Mouse (Mus musculus): ENCODE measurements at regions not wholly inside any gene's neighbourhood (a gene's known extent, or its start where the extent isn't known, plus 50 kb on each side); places are given as distances from the start of the nearest gene placed in this dataset.

DNA sequence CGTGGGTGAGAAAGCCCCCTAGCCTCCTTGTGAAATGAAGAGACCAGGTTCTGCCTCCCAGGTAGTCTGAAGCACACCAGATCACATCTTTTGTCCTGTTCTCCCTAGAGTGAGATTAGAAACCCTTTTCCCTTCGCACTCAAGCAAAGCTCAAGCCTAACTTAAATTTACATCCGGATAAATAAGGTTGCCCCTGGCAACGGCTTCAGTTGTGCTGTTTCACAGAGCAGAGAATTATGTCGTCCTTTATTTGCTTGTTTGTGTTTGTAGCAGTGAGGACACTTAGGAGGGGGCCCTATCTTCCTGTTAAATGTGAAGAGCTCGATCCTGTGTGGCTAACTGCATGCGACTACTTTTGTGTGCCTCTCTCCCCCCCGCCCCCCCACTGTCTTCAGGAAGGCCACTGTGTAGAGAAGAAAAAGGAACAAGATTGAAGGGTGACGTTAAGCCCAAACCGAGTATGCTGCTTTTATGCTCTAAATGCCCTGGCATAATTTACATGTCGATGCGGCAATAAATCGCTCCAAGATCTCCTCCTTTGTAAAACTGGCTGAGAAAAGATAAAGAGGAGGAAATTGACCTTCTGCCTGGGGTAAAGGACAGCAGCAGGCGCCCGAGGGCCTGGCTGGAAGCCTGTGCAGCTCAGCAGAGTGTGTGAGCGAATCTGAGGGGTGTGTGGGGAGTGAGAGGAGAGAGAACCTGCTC lies 439.9 kb downstream of the Prdm2 start:
- DNase-seq: peak; percentile 79

DNA sequence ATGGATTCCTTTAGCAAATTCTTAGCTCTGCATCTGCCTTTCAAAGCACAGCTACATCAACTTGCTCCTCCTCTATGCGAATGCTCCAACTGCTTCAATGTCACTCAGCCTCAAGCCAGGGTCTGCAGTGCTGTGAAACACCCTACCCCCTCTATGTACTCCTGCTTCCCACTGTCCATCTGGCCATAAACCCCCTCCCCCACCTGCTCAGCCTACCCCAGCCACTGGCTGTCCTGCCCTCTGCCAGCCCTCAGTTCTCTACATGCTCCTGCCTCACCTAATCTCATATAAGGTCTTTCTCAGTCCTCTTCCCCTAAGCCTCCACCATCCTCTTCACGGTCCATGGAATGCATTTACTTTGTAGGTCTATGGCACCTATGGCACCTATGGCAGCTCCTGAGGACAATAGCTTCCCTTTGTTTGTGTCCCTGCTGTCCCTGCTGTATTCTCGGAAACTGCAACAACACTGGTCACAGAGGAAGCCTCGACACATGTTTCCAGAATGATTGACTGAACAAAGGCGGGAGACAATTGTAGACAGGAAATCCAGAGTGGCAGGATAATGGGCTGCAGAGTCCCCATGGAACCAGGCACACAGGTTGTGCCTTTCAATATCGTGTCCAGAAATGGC lies 441.2 kb downstream of the Prdm2 start:
- no peak for DNase-seq

DNA sequence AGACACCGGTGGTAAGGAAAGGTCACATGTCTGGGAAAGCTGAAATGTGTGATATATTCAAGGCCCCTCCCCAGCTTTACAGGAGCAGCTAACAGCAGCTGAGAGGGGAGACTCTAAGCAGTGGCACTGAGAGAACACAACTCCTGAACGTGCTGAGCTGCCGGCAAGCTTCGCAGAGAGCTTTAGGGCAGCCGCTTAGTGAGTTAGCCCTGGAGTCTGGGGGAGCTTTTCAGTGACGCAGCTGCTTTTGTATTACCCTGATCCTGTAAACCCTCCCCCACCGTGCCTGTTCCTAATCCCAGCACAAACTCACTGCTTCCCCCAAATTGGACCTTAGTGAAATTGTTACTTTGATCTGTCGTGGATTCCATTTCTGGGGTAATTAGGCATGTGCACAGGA lies 442.6 kb downstream of the Prdm2 start:
- DNase-seq: no peak

DNA sequence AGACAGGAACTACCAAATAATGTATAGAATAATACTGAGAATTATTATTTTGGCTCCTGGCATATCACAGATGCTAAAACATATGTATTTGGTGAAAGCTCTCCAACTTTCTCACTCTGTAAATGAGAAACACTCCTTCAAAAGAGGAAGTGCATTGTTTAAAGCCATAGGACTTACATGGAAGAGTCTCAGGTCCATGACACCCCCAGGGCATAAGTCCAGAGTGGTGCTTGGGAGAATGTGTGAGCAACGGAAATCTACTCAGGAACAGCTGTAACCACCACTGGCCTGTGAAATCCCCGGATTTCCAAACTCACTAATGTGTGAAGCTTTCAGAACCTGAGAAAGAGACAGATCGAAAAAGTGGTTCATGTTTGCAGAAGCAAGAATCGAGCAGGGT lies 445.1 kb downstream of the Prdm2 start:
- no peak for DNase-seq

DNA sequence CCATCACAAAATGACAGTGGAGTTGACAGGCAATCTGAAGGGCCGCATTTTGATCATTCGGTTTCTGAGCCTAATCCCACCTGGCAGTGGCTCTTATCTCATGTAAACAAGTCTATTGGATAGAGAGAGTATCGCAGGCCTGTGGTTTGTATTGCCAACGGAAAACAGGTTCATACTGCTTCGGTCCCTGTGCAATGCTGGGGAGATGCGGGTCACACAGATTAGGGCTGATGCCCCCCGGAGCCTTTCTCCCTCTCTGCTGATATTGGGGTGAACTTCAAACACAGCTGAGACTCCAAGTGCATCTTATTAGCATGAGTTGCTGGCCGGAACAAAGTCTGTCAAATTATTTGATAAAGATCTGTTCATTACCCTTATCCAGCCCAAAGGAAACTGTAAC lies 451.2 kb downstream of the Prdm2 start:
- DNase-seq: no peak

DNA sequence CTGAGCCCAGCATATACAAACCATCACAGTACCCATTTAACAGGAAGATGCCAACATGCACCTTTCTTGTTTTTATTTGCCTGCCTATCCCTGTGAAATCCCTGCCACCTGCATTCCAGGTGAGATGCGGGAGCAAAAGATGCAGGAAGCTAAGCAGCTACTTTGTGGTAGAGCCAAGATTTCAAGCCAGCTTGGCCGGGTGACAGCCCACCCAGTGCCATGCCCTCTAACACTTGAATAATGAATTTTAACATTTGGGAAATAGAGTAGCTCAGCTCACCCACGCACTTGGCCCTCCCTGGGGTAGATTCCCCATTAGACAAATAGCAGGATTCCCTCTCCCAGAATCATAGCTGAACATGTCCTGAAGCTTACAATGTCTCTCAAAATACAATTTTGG lies 454.7 kb downstream of the Prdm2 start:
- peak; percentile 47 for DNase-seq

DNA sequence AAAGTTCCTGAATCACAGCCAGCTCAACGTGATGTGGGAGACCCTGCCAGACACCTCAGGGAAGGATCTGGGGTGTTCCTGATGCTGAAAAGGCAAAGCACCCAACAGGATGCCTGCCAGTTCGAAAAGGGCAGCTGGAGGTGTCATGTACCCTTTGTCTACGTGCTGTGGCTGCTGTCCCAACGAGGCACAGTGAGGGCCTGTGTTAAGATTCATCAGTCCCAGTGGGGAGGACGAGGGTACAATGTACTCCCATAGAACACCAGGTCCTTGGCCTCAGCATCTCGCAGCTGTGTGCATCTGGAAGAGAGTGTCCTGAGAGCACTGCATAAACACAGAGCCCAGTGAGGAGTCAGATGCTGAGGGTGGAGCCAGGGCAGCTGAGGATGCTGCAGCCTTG lies 456.5 kb downstream of the Prdm2 start:
- DNase-seq: peak; percentile 24

DNA sequence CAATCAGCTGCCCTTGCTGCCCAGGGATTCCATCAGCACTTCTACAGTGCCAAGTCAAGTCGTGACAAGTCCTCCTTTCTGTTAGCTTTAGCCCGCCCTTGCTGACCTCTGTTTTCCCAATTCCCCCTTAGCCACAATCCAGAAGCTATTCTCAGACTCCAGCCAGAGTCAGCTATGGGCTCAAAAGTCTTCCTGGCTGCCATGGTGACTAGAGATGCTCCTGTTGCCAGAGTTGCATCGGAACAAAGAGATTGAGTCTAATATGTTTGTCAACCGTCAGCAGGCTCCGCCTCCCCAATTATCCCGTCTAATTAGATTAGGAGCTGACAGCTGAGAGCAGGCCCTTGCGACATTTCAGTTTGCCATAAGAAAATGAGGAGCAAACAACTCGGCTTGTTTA lies 462.9 kb downstream of the Prdm2 start:
- DNase-seq: no peak

DNA sequence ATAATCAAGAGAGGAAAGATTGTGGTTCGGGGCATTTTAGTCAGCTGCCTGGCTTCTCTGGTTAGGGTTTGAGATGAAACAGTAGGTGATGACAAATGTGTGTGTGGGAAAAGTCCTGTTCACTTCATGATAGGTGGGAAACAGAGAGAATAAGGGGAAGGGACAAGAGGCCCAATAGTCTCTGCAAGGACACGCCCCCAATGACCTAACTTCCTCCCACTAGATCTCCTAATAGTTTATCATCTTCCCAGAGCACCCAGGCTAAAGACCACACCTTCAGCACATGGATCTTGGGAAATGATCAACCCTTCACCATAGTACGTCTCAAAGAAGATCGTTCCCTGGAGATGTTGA lies 484.3 kb upstream of the Kazn start:
- no peak for DNase-seq

DNA sequence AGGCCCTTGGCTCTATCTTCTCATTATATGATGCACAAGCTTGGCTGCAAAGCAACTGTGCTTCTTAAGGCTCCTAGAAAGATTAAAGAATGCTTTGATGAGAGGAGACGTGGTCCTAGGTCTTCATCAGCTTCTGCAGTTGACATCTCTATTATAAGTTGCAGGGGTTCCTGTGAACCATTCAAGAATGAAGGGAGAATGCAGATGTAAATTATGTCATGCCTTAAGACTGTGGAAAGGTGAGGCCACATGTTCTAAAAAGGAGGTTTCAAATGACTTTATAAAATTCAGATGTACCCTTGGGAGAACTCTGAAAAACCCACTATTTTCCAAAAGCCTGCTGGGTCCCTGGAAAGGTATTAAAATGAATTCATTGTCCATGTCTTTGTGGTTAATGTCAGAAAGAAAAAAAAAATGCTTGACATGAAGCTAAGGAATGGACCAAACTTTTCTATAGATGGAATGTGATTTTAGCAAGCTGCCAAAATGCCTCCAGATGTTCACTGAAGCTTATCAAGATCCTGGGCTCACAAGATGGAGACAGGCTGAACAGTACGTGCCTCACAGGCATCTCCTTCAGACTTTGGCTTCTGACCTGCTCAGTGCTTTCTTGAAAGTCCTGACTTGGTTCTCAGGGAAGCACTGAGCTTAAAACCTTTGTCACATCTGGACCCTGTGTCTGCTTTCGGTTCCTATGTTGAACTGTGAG lies 483.8 kb upstream of the Kazn start:
- no peak for DNase-seq

DNA sequence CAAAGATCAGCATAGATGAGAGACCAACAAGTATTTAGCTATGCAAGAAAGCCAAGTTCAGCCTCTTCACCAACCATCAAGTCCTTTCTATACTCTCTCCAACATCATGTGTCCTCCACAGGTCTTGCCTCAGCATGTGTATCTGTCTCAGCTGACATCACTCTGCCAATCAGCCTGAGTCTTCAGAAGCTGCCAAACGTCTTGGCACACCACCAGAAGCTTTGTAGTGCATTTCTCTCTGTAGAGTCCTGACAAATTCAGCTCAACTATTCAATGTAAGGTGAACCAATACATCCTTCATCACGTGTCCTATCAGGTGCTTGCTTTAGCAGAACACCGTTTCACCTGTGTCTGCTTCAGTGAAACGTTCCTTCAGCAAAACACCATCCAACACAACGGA lies 462.4 kb upstream of the Kazn start:
- DNase-seq: peak; percentile 6

DNA sequence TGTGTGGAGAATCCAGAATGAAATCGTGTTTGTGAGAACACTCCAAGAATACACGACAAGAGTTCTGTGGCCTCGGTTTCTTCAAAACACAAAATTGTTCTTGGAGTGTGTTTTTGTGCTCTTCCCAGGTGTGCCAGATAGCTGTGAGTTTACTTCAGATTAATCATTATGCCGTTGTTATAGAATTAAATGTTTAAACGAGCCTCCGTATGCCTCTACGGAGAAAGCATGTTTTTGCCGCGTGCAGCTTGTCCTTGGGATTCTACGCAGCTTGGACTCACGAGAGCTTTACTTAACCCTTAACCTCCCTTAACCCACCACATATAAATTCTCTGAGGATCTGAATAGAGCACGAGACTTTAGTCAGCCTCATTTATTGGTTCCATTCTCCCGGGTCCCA lies 455.7 kb upstream of the Kazn start:
- no peak for DNase-seq

DNA sequence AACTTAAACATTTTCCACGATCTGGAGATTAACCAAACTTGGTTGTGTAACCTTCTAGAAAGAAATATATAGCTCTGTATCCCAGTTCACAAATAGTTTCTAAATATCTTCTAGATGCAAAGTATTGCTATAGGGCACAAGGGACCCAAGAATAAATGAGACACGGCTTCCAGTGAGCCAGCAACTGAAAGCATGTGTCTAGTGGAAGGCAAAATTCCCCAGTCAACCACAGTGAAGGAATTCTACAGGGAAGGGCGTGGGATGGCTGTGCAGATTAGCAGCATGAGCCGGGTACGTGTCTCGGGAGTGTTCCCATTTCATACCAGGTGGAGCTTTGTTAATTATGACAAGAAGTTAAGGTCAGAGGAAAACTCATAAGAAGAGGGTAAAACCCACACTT lies 449.0 kb upstream of the Kazn start:
- no peak for DNase-seq

DNA sequence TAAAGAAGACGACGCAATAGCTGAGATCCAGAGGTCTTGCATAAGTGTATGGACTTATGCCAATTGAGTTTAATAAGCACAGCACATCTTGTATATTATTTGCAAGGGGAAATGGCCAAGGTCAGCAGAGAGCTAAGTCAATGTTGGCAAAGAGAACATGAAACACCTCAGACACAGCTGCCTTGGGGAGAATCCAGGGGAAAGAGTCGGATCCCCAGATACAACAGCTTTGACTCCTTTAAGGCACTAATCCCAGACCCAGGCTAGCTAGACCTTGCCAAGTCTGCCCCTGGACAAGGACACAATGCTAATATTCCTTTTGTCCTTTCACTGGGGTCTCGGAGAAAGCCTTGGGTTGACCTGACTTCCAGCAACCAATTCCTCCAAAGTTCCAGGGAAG lies 438.2 kb upstream of the Kazn start:
- no peak for DNase-seq

DNA sequence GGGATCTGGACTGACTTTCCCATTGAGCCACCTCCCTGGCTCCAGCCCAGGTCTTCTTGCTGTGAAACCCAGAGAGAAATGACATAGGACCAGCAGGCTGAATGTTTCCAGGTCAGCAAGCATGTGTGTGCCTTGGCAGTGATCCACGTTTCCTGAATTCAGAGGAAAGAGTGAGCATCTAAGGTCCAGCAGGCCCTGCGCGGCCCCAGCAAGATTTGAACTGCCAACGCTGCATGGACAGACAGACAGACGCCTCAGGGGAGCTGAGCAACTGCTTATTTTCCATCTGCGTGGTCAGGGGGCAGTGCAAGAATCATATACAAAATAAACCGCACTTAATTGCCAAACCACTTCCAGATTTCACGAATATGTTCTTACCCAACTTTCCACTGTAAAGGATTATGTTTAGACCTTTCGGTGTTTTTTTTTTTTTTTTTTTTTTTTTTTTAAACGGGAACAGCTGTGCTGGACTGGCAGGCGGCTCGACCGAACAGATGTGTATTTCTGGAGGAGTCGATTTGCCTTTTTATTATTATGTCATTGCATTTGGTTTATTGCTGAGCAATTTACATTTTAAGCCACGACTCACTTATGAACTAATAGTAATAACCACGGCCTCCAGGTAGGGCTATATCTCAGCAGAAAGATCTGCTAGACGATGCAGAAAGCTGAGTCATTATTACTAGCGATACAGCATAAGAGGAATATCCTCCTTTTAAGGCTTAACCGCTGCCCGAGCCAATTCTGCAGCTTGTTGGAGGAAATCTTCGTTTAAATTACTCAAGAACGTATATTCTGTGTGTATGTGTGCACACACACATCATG lies 435.7 kb upstream of the Kazn start:
- DNase-seq: peak; percentile 82

DNA sequence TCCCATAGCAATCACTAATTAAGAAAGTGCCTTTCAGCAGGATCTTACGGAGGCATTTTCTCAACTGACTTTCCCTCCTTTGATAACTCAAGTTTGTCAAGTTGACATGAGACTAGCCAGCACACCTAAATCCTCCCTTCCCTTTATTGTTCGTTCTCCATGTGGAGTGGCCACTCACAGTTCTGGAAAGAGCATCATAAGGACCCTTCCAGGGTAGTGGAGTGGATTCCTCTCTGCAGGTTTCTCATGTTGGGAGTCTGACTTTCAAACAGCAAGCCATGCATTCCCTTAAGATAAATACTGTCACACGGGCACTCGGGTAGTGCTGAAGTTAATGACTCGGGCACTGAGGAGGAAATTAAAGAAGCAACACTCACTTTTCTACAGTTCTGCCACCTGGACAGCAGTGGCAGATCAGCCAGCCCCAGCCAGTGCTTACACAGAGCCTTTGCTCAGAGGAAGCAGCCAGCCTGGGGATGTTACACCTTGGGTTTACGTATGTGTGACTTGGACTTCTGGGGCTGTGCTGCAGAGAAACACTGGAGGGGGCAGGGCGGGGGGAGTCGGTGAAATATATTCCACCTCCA lies 432.8 kb upstream of the Kazn start:
- no peak for DNase-seq

DNA sequence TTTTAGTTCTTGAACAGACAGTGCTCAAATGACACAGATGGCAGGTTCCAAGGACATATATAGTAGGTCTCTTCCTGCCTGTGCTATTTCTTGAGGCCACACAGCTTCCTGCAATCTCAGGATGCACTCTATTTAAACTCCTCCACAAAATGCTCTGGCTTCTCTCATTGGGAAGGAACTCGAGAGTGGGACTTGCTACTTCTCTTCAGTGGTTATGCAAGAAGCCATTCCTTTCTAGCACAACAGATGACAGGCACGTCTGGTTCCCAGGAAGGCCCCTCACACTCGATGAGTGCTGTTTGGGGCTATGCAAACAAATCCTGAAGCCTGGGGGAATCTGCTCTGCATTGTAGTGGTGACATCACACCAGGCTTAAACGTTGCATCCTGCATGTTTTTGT lies 425.6 kb upstream of the Kazn start:
- no peak for DNase-seq

DNA sequence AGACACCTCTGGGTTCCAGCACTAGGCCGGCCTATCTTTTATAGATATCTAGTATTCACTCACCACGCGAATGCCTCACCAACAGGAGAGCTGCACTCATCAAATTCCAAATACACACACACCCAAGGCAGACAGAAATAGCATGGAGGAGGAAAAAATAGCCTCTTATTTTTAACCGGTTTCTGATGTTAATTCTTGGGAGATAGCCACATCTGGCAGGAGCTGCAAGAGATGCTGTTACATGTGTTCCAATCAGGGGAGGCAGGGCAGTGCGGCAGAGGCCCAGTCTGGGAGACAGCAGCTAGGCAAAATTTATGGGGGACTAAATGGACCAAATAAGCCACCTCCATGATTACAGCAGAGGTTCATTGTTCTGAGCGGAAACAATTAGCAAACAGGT lies 419.0 kb upstream of the Kazn start:
- DNase-seq: no peak

DNA sequence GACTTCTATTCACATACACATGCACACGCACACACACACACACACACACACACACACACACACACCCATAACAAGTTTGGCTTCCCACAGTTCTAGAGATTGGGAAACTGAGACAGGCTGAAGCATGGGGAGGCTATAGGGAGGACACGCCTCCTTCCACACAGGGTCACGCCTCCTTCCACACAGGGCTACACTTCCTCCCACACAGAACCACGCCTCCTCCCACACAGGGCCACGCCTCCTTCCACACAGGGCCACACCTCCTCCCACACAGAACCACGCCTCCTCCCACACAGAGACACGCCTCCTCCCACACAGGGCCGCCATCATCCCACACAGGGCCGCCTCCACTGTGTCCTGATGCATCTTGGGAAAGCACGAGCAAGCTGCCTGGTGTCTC lies 401.9 kb upstream of the Kazn start:
- DNase-seq: no peak

DNA sequence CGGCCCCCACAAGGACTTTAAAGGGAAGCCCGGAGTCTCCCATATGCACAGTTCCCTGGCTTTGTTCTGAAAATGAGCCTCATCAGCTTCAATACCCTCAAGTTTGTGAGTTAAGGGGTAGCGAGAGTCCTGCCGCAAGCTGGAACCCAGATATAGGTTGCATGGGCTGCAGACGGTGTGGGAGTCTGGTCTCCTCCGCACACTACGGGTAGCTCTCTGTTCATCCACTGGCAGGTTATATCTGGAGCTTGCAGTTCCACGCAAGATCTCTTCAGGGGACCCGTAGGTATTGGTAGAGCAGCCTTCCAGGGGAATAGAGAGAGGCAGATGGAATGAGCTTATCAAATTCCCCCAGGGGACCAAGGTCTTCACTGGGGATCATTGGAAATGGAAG lies 400.1 kb upstream of the Kazn start:
- no peak for DNase-seq

DNA sequence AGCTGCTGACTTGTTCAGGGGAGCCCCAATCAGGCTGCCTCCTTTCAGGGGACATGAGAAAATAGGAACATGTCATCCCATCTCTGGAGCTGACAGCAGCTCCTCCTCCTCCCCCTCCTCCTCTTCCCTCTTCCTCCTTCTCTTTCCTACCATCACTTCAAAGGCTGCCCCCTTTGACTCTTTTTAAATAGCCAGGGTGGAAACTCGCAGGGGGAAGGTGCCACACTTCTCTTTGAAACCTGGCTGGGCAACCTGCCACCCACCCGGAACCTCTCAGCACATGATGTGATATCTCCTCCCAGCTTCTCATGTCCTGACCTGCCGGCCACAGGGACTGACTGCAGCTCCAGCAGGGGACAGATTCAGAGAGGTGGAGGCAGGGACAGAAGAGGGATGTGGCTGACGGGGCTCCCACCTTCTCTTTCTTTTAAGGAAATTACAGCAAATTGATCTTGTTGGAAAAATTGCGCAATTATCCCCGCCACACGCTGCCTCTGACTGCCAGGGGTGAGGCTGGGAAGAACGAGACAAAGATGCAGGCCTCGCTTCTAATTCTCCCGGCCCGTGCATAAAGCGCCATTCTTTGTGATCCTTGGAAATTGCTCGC lies 399.6 kb upstream of the Kazn start:
- DNase-seq: no peak

DNA sequence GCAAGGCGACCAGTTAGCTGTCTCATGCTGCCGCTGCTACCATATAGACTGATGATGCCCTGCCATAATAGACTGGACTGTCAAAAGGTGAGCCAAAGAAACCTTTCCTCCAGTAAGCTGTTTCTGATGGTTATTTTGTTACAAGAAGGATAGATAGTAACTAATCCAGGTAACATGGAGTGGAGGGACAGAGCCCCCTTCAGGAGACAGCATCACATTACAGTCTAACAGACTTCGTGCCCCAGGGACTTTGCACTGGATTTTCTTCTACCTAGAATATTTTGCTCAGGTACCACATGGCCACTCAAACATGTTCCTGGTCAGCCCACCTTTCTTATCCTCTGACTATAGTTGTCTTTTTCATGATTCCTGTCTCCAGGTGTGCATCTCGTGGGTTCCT lies 398.9 kb upstream of the Kazn start:
- DNase-seq: no peak

DNA sequence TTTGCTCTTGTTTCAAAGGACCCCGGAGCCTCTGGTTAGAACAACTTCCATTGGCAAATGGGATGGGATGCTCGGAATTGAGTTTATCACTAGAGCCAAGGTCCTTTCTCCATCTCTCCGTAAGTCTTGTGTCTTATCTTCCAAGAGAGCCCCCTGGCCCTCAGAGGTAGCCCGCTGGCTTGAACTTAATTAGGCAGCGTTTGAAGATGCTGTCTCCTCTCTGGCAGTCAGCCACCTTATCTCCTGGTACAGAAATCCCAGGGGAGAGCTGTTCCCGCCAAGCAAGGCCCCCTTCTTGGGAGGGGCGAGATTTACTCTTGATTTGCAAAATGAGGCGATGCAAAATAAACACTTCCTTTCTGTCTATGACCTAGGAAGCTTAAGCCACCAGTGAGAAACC lies 395.2 kb upstream of the Kazn start:
- no peak for DNase-seq

Measured in cerebellum, adult 9-11 months (tissue).